Mouse (Mus musculus): Measurements from ENCODE around the gene Kcnj6.

DNA sequence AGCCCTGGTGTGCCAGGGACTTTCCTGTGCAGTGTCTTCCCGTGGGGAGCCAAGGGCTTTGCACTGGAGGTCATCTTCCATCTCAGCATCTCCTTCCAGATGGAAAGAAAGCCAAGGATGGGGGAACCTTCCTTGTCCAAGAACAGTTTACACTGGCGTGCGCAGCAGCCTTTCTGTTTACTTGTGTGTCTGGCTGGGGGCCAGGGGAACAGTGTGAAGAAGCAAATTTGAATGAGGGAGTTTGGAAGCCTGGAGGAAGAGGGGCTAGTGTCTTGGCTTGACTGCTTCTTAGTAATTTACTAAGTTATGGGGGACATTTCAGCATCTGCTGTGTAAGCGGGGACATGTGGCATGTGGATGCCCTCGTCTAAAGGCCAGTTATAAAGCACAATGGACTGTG lies 50.7 kb downstream of the Kcnj6 start:
- no peak for TF ChIP-seq POLR2A (IDR thresholded peaks at IDR 0.05; ENCODE audit: borderline replicate concordance, control insufficient read depth, low read depth, low read length)
- no peak for TF ChIP-seq CTCF (IDR thresholded peaks at IDR 0.05; ENCODE audit: control insufficient read depth, insufficient read depth, low read length)
